Mouse (Mus musculus): Measurements from ENCODE around the gene Gas7.

Gene Gas7

GRCm38 (mm10) chr11:67496796-67497195, 41.6 kb downstream of the Gas7 start:
- no peak for DNase-seq

DNA sequence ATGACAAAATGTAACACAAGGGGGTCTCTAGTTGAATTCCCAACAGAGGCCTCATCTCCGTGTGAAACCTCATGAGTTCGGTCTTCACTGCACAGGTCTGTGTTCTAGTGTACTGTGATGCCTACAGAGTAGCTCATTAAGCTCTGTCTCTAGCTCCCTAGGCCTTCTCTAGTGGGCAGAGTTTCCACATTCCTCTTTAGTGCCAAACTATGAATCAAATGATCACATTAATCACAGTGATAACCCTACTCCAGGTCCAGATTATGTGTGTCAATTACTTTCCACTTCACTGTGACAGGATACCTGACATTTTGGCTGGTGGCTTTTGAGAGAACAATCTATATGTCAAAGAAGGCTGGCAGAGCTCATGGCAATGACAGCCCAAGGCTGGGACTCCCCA, 44.9 kb downstream of the Gas7 start:
- no peak for DNase-seq

DNA sequence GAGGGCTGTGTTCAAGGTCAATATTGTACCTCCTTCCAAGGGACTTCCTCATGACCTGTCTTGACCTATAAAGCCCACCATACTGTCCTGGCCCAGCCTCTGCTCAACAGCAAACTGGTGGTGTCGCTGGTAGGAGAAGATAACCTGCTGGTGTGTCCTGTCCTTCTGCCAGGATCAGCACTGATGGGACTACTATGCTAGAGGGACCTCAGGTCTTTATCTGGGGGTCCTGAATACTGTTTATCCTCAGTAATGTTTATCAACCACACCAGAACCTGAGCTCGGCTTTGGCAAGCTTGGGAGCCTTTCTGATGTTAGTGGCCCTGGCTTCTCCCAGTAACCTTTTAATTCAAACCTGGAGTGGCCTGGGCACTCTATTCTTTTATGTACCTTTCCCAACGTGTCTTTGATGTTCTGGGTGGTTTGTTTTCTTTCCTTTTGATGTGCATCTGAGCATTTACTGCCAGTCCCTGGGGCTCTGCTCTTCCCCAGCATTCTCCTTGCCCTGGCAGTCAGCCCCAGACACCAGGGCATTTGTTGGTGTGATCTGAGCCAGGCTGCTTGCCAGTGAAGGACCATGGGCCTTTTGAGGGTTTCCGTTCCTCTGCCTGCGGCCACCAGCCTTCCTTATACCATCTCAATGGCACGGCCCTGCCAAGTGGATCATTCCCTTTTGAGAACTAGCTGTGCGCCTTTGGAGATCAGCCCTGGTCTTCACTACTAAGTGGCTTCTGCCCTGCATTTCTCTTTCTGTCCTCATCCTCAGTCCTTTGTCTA, 46.4 kb downstream of the Gas7 start:
- DNase-seq = peak; percentile 76 to 82

DNA sequence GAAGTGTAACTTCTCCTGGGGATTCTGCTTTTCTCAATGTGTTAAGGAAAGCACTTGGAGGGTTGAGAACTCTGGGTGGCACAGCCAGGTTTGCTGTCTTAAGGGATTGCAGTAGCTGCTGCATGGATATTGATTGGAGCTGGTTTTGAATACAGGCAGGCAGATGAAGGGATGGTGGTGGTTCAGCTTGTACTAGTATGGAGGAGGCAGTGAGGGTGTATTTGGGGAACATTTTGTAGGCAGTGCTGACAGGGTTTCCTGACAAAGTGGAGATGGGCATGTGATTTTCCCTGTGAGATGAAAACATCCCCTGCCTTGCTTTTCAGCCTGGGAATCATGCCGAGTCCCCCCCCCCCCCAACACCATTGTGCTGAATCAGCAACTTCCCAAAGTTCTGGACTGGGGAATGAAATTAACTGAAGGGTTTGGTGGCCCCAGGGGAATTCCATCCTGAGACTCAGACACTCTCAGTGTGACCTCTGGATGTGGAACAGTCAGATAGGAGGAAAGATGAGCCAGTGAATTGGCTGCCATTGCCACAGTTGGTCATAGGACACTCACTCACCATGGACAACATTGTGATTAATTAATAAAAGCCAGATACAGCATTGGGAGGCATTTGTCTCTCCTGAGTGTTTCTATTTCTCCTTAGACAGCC, 54.1 kb downstream of the Gas7 start:
- no peak for DNase-seq

DNA sequence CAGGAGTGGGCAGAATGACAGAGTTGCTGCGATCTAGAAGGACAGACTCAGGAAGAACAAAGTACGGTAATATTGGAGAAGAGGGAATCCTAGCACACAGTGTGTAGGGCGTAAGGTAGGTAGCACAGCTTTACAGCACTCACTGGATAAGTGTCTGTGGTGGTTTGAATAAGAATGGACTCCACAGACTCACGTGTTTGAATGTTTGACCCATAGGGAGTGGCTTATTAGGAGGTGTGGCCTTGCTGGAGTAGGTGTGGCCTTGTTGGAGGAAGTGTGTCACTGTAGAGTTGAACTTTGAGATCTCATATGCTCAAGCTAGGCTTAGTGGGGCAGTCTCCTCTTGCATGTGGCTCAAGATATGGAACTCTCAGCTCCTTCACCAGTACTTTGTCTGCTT, 55.6 kb downstream of the Gas7 start:
- DNase-seq = no peak

GRCm38 (mm10) chr11:67513001-67513400, 57.8 kb downstream of the Gas7 start:
- peak; percentile 65 to 68 for DNase-seq

- peak in 1 of 2 experiments; percentile 39 for DNase-seq
Observed at GRCm38 (mm10) chr11:67514401-67514800, 59.2 kb downstream of the Gas7 start.

GRCm38 (mm10) chr11:67515020-67515911, 60.0 kb downstream of the Gas7 start:
- DNase-seq = no peak

GRCm38 (mm10) chr11:67515912-67516305, 60.7 kb downstream of the Gas7 start:
- DNase-seq = no peak

GRCm38 (mm10) chr11:67517748-67518147, 62.5 kb downstream of the Gas7 start:
- peak in 1 of 2 experiments; percentile 43 for DNase-seq

- DNase-seq = peak; percentile 74 to 84
Observed at GRCm38 (mm10) chr11:67518985-67519384, 63.7 kb downstream of the Gas7 start.

GRCm38 (mm10) chr11:67522671-67523070, 67.4 kb downstream of the Gas7 start:
- no peak for DNase-seq

DNA sequence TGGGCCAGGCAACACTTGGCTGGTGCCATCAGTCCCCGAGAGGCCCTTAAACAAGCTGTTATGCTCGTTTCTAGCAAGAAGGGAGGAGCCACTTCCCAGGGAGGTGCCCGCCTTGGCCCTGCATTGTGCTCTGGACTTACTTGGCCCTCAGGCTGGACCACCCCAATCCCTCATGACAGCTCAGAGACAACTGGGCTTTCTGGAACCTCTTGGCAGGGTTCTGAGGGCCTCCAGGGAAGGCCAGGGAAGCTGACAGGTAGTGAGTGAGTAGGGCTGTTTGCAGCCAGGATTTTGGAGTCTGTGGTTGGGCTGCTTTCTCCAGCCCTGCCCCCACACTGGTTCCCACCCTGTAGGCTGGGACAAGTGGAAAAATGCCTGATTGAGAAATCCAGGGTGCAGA, 68.6 kb downstream of the Gas7 start:
- DNase-seq = peak in 1 of 2 experiments; percentile 22

DNA sequence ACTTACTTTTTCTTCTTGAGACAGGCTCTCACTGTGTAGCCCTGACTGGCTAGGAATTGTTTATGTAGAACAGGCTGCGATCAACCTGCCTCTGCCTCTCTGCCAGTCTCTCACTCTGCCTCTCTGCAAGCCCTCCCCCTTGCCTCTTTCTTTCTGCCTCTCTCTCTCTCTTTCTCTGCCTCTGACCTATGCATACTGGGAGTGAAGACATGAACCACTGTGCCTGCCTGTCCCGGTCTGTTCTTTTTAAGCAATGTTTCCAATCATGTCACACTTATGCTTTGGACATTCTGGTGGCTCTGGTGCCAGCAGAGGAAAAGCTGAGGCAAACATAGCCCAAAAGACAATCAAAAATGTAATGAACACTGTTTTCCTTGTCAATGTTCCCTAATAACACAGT, 69.5 kb downstream of the Gas7 start:
- no peak for DNase-seq

DNA sequence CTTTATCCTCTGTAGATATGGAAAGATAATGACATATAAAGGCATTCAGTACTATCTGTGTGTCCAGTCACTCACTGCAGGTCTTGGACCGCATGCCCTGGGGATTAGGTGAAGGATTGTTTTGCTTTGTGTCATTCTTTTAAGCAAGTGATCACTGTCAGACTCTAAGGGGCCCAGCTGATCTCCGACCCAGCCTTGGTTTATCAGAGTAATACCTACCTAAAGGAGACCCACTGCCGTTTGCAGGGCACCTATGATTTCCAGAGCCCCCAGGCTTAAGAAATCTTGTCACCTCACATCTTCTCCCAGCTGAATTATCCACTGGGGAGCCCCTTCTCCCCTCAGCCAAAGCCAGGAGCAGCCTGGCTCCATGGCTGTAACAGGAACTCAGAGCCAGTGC, 70.6 kb downstream of the Gas7 start:
- no peak for DNase-seq

GRCm38 (mm10) chr11:67526621-67527545, 71.6 kb downstream of the Gas7 start:
- peak in 1 of 2 experiments; percentile 36 for DNase-seq

GRCm38 (mm10) chr11:67531286-67531685, 76.0 kb downstream of the Gas7 start:
- no peak for DNase-seq

DNA sequence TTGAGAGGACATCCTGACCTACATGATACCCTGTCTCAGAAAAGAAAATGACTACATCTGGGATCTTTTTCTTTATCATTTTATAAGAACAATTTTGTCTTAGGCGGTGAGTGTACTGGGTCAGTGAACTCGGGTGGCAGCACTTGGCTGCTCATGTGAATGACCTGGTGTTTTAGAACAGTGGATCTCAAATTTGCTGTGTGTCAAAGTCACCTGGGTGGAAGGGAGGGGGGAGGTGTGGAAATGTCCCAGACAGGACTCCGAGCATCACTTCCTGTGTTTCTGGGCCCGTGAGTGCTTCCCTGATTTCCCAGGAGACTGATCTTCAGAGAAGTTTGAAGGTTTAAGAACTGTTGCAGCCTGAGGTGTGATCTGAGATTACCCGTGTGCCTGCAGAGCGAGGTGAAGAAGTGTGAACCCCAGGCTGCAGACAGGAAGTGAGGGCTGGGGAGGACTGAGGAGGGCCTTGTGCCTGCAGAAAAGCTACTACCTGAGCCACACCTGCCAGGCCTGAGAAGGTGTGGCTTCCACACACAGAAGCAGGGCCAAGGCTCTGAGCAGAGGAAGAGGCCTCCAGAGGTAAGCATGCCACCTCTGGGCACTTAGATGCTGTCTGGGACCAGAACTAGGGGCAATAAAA, 76.8 kb downstream of the Gas7 start:
- no peak for DNase-seq

GRCm38 (mm10) chr11:67532728-67533127, 77.5 kb downstream of the Gas7 start:
- DNase-seq = no peak

- DNase-seq = no peak
Observed at GRCm38 (mm10) chr11:67533151-67533550, 77.9 kb downstream of the Gas7 start.

DNA sequence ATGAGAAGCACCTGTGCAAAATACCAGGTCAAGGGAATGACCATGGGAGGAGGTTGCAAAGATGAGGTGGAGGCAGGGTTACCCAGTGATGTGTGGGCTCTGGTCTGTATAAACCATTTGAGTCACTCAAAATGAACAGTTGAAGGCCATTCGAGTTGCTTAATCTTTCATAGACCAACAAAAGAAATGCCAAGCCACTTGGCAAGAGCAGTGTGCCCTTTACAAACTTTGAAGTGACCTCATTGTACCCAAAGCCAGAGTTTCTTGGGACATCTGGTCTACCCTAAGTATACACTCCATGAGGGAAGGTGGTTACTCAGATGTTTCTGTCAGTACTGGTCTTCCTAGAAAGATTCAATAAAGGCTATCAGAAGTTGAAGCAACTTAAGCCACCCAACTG, 80.5 kb downstream of the Gas7 start:
- no peak for DNase-seq

GRCm38 (mm10) chr11:67536413-67536812, 81.2 kb downstream of the Gas7 start:
- DNase-seq = no peak
